Mouse (Mus musculus) splenic B cell, adult 2 months (primary cell): ENCODE results near the gene Ubl3.

Experiments used
- DNase-seq: peaks from one replicate; pipeline ENCODE4 v3.0.0-alpha.2; 2011; ENCODE audit warnings: low read depth, low spot score
- H3K27me3 ChIP-seq: 2 replicates; pipeline ENCODE4 v1.6.1; 2012; ENCODE audit warnings: mild to moderate bottlenecking, low read length, moderate library complexity, mixed read lengths; ENCODE audit not compliant: control insufficient read depth, poor library complexity, insufficient read depth, severe bottlenecking
- H3K36me3 ChIP-seq: 2 replicates; pipeline ENCODE4 v1.6.1; 2012; ENCODE audit warnings: mild to moderate bottlenecking, low read length, moderate library complexity, mixed read lengths; ENCODE audit not compliant: control insufficient read depth, poor library complexity, insufficient read depth, severe bottlenecking

Ubl3 gene

GRCm38 (mm10) chr5:148523202-148523971 is 29.2 kb downstream of the Ubl3 start:
- no peak for DNase-seq
- Histone ChIP-seq H3K27me3 (no peaks in the 10 kb centered on the region), H3K36me3 (no peaks in the 10 kb centered on the region)

DNA sequence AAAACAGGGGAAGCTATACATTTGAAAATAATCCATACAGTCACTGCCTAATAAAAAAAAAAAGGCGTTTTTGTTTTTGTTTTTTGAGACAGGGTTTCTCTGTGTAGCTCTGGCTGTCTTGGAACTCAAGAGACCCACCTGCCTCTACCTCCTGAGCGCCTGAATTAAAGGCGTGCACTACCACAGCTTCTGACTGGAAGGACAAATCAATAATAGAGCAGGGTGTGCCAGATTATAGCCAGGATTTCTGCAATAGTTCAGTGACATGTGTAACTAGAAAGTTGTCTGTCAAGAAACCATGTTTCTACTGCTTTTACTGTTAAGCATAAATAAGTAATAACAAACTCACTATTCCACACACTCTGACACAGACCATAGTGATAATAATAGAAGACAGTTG is 30.2 kb downstream of the Ubl3 start:
- no peak for DNase-seq
- Histone ChIP-seq H3K36me3 (no peaks in the 10 kb centered on the region), H3K27me3 (no peaks in the 10 kb centered on the region)

DNA sequence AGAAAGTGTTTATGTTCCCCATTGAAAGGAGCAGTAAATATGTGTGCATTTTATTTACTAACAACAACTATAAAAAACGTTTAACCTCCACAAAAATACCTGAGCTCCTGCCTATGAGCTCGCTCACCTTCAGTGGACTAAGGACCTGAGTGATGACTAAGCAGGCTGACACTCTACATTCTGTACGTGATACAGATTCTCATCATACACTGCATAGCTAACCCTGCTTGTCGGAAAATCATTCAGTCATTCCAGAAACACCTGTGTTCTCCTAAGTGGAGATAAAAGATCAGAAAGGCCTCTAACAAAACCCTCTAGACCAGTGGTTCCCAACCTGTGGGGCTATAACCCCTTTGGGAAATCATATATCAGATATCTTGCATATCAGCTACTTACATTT is 35.1 kb downstream of the Ubl3 start:
- Histone ChIP-seq H3K36me3 (no peaks in the 10 kb centered on the region), H3K27me3 (no peaks in the 10 kb centered on the region)
- no peak for DNase-seq

- H3K36me3 ChIP-seq = no peaks in the 10 kb centered on the region
- H3K27me3 ChIP-seq = no peaks in the 10 kb centered on the region
- DNase-seq = no peak
These were observed 40.4 kb downstream of the Ubl3 start for GRCm38 (mm10) chr5:148512042-148512640.

GRCm38 (mm10) chr5:148510265-148510664 is 42.3 kb downstream of the Ubl3 start:
- no peaks in the 10 kb centered on the region for H3K27me3 ChIP-seq
- H3K36me3 ChIP-seq = peaks cover 5% of the 10 kb centered on the region
- no peak for DNase-seq

DNA sequence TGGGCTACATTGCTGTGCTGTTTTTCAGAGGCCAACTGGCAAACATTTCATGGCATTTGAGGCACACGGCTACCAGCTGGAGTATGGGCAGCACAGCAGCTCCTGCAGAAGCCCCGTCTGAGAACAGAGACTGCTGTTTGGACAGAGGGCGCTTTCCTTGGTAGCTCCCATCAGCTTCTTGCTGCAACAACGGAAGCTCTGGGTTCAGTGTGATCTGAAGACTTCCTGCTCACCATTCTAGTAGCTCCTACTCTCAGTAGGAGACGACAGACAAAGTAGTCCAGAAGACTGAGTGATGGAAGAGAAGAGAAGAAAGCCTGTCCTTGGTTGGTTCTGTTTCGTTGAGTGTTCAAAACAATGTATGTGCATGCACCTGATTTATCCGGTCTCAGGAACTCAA is 42.9 kb downstream of the Ubl3 start:
- Histone ChIP-seq H3K27me3 (no peaks in the 10 kb centered on the region), H3K36me3 (peaks cover 6% of the 10 kb centered on the region)
- DNase-seq = peak; percentile 29

GRCm38 (mm10) chr5:148508901-148509604 is 43.5 kb downstream of the Ubl3 start:
- DNase-seq = peak; percentile 65
- H3K27me3 ChIP-seq = no peaks in the 10 kb centered on the region

GRCm38 (mm10) chr5:148505381-148505780 is 47.2 kb downstream of the Ubl3 start:
- no peaks in the 10 kb centered on the region for H3K27me3 ChIP-seq
- H3K36me3 ChIP-seq = peaks cover 6% of the 10 kb centered on the region
- DNase-seq = no peak

More at GRCm38 (mm10) chr5:148508901-148509604, 43.5 kb downstream of the Ubl3 start:
- peaks cover 6% of the 10 kb centered on the region for H3K36me3 ChIP-seq

DNA sequence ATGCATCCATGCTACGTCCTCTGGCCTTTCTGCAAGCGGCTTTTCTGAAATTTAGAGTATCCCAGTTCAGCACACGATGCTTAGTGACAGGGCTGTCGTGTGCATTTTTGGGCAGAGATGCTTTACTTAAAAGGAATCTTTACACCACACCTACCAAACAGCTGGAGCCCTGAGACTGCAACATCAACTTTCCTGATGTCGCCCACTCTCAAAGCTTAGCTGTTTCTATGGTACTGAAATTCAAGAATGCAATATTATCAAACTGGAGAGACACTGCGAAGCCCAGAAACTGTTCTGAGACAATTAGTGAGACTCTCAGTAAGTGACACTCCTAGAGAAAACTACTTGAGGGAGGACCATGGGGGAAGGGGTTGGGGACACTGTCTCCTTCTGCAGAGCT is 50.4 kb downstream of the Ubl3 start:
- H3K36me3 ChIP-seq = peaks cover 6% of the 10 kb centered on the region
- no peaks in the 10 kb centered on the region for H3K27me3 ChIP-seq
- DNase-seq = no peak

- H3K27me3 ChIP-seq = no peaks in the 10 kb centered on the region
- H3K36me3 ChIP-seq = peaks cover 6% of the 10 kb centered on the region
- no peak for DNase-seq
These were observed 51.2 kb downstream of the Ubl3 start for GRCm38 (mm10) chr5:148501228-148501957.

- Histone ChIP-seq H3K27me3 (no peaks in the 10 kb centered on the region), H3K36me3 (peaks cover 3% of the 10 kb centered on the region; the same call in 1 of the 2 replicates)
- peak; percentile 27 for DNase-seq
These were observed 52.1 kb downstream of the Ubl3 start for GRCm38 (mm10) chr5:148500516-148500915.

- DNase-seq = no peak
- Histone ChIP-seq H3K36me3 (no peaks in the 10 kb centered on the region; the same call in 1 of the 2 replicates), H3K27me3 (no peaks in the 10 kb centered on the region)
These were observed 53.0 kb downstream of the Ubl3 start for GRCm38 (mm10) chr5:148499616-148500015.

DNA sequence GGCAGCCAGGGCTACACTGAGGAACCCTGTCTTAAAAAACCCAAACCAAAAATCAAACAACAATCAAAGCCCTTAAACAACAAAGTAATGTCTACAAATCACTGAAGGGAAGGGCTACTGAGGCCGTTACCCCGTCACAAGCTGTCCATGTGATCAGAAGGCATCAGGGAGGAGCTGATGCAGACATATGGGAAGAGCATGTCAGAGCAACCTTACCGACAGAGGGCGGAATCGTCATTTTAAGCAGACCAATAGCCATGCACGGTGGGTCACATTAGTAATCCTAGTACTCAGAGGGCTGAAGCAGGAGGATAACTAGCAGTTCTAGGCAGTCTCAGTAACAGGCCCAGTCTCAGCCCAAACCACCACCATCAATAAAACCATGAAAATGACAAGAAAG is 56.6 kb downstream of the Ubl3 start:
- H3K27me3 ChIP-seq = no peaks in the 10 kb centered on the region
- peak; percentile 34 for DNase-seq

GRCm38 (mm10) chr5:148495173-148495572 is 57.4 kb downstream of the Ubl3 start:
- Histone ChIP-seq H3K27me3 (no peaks in the 10 kb centered on the region), H3K36me3 (no peaks in the 10 kb centered on the region)
- peak; percentile 94 for DNase-seq

More for the DNA sequence above, 56.6 kb downstream of the Ubl3 start:
- no peaks in the 10 kb centered on the region for H3K36me3 ChIP-seq
